Mouse (Mus musculus): ENCODE measurements around the gene Ly6g6e. TPM values are rescaled to one million over a fixed set of nuclear protein-coding genes. Genes with fewer than 3 reads are reported as not detected.
A peak's percentile ranks its signal among the peaks of the same experiment; 100 is the strongest.
"Not testable (repeated sequence)": the region's sequence is repeated elsewhere in the genome, so short reads cannot be mapped to it uniquely, and the experiment has no call there.

Gene Ly6g6e
- polyA plus RNA-seq (2015; fragmentation: Nextera tagmentation; extraction: Ambion mirVana) = 0.29 and 0.31 TPM in 2 replicates

DNA sequence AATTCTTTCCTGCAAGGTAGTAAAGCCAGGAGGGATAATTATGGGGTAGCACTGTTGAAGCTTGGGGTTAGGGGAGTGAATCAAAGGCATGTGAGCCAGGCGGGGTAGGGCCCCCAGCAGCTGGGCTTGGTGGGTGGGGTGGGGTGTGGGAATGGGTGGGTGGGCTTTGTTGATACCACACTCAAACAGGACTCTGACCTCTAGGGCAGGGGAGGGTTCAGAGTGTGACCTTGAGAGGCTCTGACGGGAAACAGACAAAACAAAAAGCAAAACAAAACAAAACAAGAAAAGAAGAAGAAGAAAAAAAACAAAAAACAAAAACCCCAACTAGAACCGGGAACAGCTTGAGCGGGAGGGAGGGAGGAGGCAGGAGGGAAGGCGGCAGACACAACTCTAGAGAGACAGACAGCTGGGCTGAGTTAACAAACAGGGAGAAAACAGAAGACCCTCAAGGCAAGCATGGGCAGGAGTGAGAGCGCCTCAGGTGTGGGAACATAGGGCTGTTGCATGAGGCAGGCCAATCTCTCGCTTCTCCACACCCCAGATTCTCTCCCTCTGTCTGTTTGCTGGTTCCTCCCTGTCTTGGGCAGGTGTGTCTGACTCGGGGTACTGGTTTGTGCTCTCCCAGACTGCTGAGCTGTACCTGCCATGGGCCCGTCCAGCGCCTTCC is at the start of gene Ly6g6e:
Gene Ly6g6e, plus strand, starts transcription at position 396 of the 670 bp plus-strand sequence.
- Histone ChIP-seq H3K27ac (peak within 1 kb of the TSS; percentile 10; the same call in 1 of the 2 replicates), H3K4me2 (peak within 1 kb of the TSS; percentile 59), H3K4me1 (replicated peaks) (peaks cover 26% of the 10 kb centered on the region), H3K9me3 (replicated peaks) (no peaks in the 10 kb centered on the region), H3K36me3 (no peaks in the 10 kb centered on the region), H3K4me3 (peak within 1 kb of the TSS; percentile 37), H3K27me3 (peaks cover 4% of the 10 kb centered on the region; the same call in 1 of the 2 replicates), H3K9ac (peak within 1 kb of the TSS; percentile 42)
- no peak for ATAC-seq (replicated peaks; ENCODE audit: insufficient number of reproducible peaks, insufficient read depth, low FRiP score, low read depth)
- WGBS = 33% methylated on average over 10 of the region's 10 CpGs

DNA sequence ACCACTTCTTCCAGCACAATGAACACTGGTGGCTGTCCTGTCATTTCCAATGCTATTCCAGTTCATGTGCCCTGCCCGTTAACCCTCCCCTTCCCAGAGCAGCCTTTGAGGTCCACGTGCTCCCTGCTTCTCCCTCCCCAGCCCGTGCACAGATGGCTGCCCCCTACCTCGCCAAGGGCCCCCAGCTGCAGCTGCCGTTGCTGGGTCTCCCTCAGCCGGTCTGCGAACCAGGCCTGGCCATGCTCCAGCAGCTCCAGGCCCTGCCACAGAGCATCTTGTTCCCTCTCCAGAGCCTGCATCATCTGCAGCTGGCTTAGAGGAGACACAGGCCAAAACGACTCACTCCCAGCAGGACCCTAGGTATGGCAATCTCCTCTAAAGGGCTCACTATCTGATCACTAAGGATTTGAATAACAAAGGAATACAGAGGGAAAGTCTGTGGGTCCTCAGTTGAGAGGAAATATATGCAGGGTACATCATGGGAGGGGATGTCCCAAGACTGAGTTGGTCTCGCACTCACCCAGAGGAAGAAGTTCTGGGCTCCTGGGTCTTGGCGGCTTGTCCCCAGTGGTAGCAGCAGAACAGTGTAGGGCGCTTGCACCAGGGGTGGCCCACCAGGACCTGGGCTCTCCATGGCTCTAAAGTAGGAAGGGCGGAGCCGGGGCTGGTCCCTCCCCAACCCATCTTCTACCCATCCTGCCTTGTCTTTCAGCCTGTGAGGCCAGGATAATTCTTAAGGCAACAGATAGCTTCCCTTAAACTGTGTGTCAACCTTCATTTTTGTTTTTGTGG is 49.2 kb upstream of the Ly6g6e start, which contains the start of gene Sapcd1:
Gene Sapcd1, minus strand, starts transcription at position 740 of the 792 bp plus-strand sequence.
- Histone ChIP-seq H3K27me3 (no peaks in the 10 kb centered on the region; the same call in 1 of the 2 replicates), H3K4me3 (no peak within 1 kb of the TSS), H3K4me1 (replicated peaks) (peaks cover 35% of the 10 kb centered on the region)

GRCm38 (mm10) chr17:35028315-35028714 is 48.4 kb upstream of the Ly6g6e start:
- Histone ChIP-seq H3K9me3 (replicated peaks) (no peaks in the 10 kb centered on the region), H3K27ac (no peak overlapping the region), H3K4me2 (no peak overlapping the region), H3K27me3 (no peaks in the 10 kb centered on the region; the same call in 1 of the 2 replicates), H3K9ac (no peak overlapping the region), H3K36me3 (no peaks in the 10 kb centered on the region), H3K4me3 (no peak overlapping the region), H3K4me1 (replicated peaks) (peaks cover 32% of the 10 kb centered on the region)
- 65% methylated on average over 2 of the region's 2 CpGs for WGBS
- ATAC-seq (replicated peaks; ENCODE audit: insufficient number of reproducible peaks, insufficient read depth, low FRiP score, low read depth) = no peak

More for the DNA sequence above, 49.2 kb upstream of the Ly6g6e start, which contains the start of gene Sapcd1:
- Histone ChIP-seq H3K9ac (no peak within 1 kb of the TSS), H3K4me2 (0 out of 2 replicates have a peak within 1 kb of the TSS, but pooled peaks have one; percentile 22), H3K27ac (0 out of 2 replicates have a peak within 1 kb of the TSS, but pooled peaks have one; percentile 26), H3K9me3 (replicated peaks) (no peaks in the 10 kb centered on the region), H3K36me3 (no peaks in the 10 kb centered on the region)
- 36% methylated on average over 13 of the region's 13 CpGs for WGBS
- no peak for ATAC-seq (replicated peaks; ENCODE audit: insufficient number of reproducible peaks, insufficient read depth, low FRiP score, low read depth)

- no peak for ATAC-seq (replicated peaks; ENCODE audit: insufficient number of reproducible peaks, insufficient read depth, low FRiP score, low read depth)
- Histone ChIP-seq H3K4me3 (no peak overlapping the region), H3K4me1 (replicated peaks) (peaks cover 18% of the 10 kb centered on the region), H3K27me3 (no peaks in the 10 kb centered on the region; the same call in 1 of the 2 replicates), H3K9ac (peak overlapping the region; percentile 22; the same call in 1 of the 2 replicates), H3K27ac (no peak overlapping the region), H3K36me3 (no peaks in the 10 kb centered on the region), H3K9me3 (replicated peaks) (no peaks in the 10 kb centered on the region), H3K4me2 (no peak overlapping the region)
- 43% methylated on average over 19 of the region's 19 CpGs for WGBS
These were observed 46.8 kb upstream of the Ly6g6e start for GRCm38 (mm10) chr17:35029691-35030532.

DNA sequence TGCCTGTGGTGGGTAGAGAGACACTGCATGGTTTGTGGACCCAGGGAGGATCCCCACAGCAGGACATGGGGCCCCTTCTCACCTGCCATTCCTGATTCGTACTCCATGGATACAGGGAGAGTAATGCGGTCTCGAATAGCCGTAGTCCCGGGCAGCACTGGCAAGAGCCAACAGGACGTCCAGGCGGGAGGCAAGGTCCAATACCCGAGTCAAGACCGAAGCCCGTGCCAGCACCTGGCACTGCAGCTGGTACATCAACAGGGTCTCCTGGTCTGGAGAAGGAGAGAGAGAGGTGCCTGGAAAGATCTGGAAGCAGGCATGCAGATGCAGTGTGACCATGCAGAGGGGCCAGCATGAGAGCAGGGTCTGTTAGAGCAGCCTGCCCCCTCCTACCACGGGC is 45.4 kb upstream of the Ly6g6e start:
- Histone ChIP-seq H3K27ac (no peak overlapping the region), H3K4me3 (no peak overlapping the region), H3K27me3 (no peaks in the 10 kb centered on the region; the same call in 1 of the 2 replicates), H3K9ac (no peak overlapping the region), H3K9me3 (replicated peaks) (no peaks in the 10 kb centered on the region), H3K36me3 (no peaks in the 10 kb centered on the region), H3K4me2 (no peak overlapping the region), H3K4me1 (replicated peaks) (peaks cover 15% of the 10 kb centered on the region)
- WGBS = 89% methylated on average over 11 of the region's 11 CpGs
- ATAC-seq (replicated peaks; ENCODE audit: insufficient number of reproducible peaks, insufficient read depth, low FRiP score, low read depth) = no peak

DNA sequence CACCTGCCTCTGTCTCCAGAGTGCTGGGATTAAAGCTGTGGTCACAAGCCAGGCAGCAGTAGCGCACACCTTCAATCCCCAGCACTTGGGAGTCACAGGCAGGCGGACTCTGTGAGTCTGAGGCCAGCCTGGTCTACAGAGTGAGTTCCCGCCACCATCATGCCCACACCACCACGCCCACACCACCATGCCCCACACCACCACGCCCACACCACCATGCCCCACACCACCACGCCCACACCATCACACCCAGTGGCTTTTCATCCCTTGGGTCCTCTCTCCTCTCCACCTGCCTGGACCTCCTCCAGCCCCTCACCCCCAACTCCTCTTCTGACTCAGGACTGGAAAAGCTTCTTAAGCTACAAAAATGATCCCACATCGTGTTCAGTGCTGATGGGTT is 44.8 kb upstream of the Ly6g6e start:
- no peak for ATAC-seq (replicated peaks; ENCODE audit: insufficient number of reproducible peaks, insufficient read depth, low FRiP score, low read depth)
- Histone ChIP-seq H3K9ac (no peak overlapping the region), H3K27me3 (no peaks in the 10 kb centered on the region; the same call in 1 of the 2 replicates), H3K27ac (no peak overlapping the region), H3K4me3 (no peak overlapping the region), H3K4me2 (no peak overlapping the region), H3K4me1 (replicated peaks) (peaks cover 11% of the 10 kb centered on the region), H3K36me3 (no peaks in the 10 kb centered on the region), H3K9me3 (replicated peaks) (no peaks in the 10 kb centered on the region)
- WGBS = 72% methylated on average over 7 of the region's 7 CpGs

DNA sequence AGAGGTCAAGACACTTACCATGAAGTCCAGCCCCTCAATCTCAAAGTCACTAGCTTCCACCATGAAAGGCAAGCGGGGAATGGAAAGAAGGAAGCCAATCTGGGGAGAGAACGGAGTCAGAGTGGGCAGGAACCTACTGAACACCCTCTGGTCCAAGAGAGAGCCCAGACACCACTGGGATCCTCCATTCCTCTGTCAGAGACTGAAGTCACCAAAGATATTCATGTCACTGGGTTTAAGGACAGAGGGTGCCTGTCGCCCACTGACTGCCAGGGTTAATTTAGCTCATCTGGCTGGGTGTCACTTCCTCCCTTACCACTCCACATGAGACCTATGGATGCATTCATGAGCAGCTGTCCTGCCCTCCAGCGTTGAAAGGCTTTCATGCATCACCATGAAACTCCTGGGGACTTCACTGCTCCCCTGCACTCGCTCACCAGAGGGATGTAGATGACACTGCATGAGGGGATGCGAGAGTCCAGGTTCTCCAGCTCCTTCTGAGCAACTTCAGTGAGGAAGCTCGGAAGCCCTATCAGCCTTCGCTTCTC is 44.3 kb upstream of the Ly6g6e start:
- peaks cover 8% of the 10 kb centered on the region for H3K4me1 ChIP-seq (replicated peaks)
- H3K9me3 ChIP-seq (replicated peaks) = no peaks in the 10 kb centered on the region
- H3K27ac ChIP-seq = no peak overlapping the region
- H3K4me2 ChIP-seq = no peak overlapping the region
- no peaks in the 10 kb centered on the region; the same call in 1 of the 2 replicates for H3K27me3 ChIP-seq
- H3K36me3 ChIP-seq = no peaks in the 10 kb centered on the region
- H3K9ac ChIP-seq = no peak overlapping the region
- H3K4me3 ChIP-seq = no peak overlapping the region
- WGBS = 64% methylated on average over 8 of the region's 8 CpGs
- no peak for ATAC-seq (replicated peaks; ENCODE audit: insufficient number of reproducible peaks, insufficient read depth, low FRiP score, low read depth)

DNA sequence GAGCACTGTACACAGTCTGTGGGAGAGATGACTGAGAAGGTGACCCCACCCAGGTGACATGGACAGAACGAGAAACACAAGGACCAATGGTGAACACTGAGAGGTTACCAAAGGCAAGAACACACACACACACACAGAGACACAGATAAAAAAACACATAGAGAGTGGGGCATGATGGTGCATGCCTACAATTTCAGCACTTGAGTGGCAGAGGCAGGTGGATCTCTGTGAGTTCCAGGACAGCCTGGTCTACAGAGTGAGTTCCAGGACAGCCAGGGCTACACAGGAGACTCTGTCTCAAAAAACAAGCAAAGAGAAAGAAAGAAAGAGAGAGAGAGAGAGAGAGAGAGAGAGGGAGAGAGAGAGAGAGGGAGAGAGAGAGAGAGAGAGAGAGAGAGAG is 43.0 kb upstream of the Ly6g6e start:
- not testable (repeated sequence) for H3K4me3 ChIP-seq; H3K9ac ChIP-seq; H3K36me3 ChIP-seq; H3K4me1 ChIP-seq (replicated peaks); H3K9me3 ChIP-seq (replicated peaks); H3K27ac ChIP-seq; H3K27me3 ChIP-seq; H3K4me2 ChIP-seq; ATAC-seq (replicated peaks; ENCODE audit: insufficient number of reproducible peaks, insufficient read depth, low FRiP score, low read depth)
- WGBS = 53% methylated on average over 1 of the region's 1 CpGs

- no peaks in the 10 kb centered on the region for H3K9me3 ChIP-seq (replicated peaks)
- no peaks in the 10 kb centered on the region for H3K27me3 ChIP-seq
- H3K4me1 ChIP-seq (replicated peaks) = peaks cover under 1% of the 10 kb centered on the region; the same call in 1 of the 2 replicates
- no peak for ATAC-seq (replicated peaks; ENCODE audit: insufficient number of reproducible peaks, insufficient read depth, low FRiP score, low read depth)
- H3K4me2 ChIP-seq = no peak overlapping the region
- no peak overlapping the region for H3K27ac ChIP-seq
- no peak overlapping the region for H3K9ac ChIP-seq
- no peak overlapping the region for H3K4me3 ChIP-seq
- 65% methylated on average over 6 of the region's 6 CpGs for WGBS
- no peaks in the 10 kb centered on the region for H3K36me3 ChIP-seq
These were observed 41.8 kb upstream of the Ly6g6e start for GRCm38 (mm10) chr17:35034896-35035295.

- Histone ChIP-seq H3K36me3 (no peaks in the 10 kb centered on the region), H3K4me3 (no peak overlapping the region), H3K4me2 (no peak overlapping the region), H3K9ac (no peak overlapping the region), H3K4me1 (replicated peaks) (no peaks in the 10 kb centered on the region; the same call in 1 of the 2 replicates), H3K9me3 (replicated peaks) (no peaks in the 10 kb centered on the region), H3K27ac (no peak overlapping the region), H3K27me3 (no peaks in the 10 kb centered on the region)
- 81% methylated on average over 11 of the region's 11 CpGs for WGBS
- no peak for ATAC-seq (replicated peaks; ENCODE audit: insufficient number of reproducible peaks, insufficient read depth, low FRiP score, low read depth)
These were observed 37.4 kb upstream of the Ly6g6e start for GRCm38 (mm10) chr17:35039121-35039873.
